Mouse (Mus musculus) embryonic stem cell, embryonic (primary cell): ENCODE measurements around the gene Dlgap1.

ENCODE experiments used
- CTCF ChIA-PET, 4 experiments: fragments of 300-600 bp in 2 of 4; fragments of 350-600 bp in 2 of 4; sonication (Branson Sonifier 250); formaldehyde crosslinking; loops; one replicate each; lab custom pipeline; 2022; ENCODE audit warnings: inconsistent platforms in 2 of 4; lab: Charles Lee
- POLR2A ChIA-PET, 4 experiments: fragments of 300-600 bp in 2 of 4; fragments of 350-600 bp in 2 of 4; sonication (Branson Sonifier 250); formaldehyde crosslinking; loops; one replicate each; lab custom pipeline; 2022; ENCODE audit warnings: antibody characterized with exemption in 4 of 4, inconsistent platforms in 1 of 4; lab: Charles Lee

The Dlgap1 gene

GRCm38 (mm10) chr17:69969021-69969815 lies at the start of gene Dlgap1:
Dlgap1 (plus strand) TSS chr17:69969073.
- CTCF ChIA-PET = no interaction called here
- POLR2A ChIA-PET = no interaction called here

- CTCF ChIA-PET = no interaction called here
- POLR2A ChIA-PET = no interaction called here
These were observed 13.9 kb upstream of the Dlgap1 start for GRCm38 (mm10) chr17:69954936-69955335.

- CTCF ChIA-PET = no interaction called here
- POLR2A ChIA-PET = no interaction called here
These were observed 1.2 kb downstream of the Dlgap1 start for GRCm38 (mm10) chr17:69969816-69970750.

DNA sequence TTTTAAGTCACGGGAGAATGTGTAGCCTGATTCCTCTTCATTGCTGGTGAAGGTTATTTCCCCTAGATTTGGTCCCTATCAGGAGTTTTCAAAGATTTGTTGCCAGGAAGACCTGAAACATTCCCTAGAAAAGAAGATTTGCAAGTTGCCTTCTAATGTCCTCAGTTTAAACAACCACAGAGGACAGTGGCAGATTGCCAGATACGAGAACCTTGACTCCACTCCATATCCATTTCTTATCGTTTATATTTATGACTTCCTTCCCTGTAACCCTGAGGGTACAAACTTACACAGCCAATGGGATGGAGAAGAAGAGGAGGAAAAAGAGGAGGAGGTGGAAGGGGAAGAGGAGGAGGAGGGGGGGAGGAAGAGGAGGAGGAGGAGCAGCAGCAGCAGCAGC lies 4.2 kb downstream of the Dlgap1 start:
- ChIA-PET POLR2A (no interaction called here), CTCF (no interaction called here)

DNA sequence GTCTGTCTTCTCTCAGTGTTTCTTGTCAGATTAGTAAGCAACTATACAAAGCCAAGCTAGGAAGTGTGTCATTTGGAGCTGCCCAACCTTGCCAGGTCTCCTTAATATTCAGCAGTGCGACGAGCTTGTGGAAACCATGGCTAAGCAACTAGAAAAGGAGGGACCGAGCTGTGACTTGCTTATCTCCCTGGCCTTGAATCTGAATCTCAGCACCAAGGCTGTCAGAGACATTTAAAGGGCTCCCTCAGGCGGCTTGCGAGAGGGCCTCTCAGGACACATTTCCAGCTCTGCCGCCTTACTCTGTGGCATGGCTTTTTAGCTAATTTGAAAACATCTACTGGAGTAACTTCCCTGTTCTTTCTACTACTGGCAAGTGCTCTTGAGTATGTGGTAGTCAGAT lies 5.1 kb downstream of the Dlgap1 start:
- ChIA-PET POLR2A (no interaction called here), CTCF (no interaction called here)

DNA sequence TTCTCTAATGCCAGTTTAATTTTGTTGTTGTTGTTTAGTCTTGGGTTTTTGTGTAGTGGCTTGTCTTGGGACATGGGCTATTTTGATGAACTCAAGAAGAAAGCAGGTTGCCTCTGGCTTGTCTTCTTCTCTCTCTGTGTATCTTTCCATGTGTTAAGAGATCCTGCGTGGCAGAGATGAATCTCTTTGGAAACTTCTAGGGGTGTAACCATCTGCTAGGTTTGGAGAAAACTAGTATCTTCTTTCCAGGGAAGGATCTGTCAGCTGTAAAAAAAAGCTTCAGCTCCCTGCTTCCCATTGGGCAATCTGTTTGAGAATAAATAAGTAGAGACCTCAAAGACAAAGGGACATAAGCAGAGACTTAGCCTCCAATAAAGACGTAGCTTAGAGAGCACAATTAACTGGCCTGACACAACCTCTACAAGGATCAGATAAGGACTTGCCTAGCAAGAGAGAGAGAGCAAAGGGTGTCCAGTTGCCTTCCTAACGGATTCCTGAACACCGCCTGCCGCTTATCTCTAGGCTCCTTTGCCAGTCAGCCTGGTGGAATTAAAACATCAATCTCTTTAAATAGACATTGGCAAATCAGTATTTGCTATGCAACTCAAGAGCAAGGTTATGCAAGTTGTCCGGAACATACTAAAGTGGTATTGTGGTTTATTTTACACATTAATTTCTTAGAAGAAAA lies 13.5 kb downstream of the Dlgap1 start:
- ChIA-PET CTCF (no interaction called here), POLR2A (no interaction called here)

DNA sequence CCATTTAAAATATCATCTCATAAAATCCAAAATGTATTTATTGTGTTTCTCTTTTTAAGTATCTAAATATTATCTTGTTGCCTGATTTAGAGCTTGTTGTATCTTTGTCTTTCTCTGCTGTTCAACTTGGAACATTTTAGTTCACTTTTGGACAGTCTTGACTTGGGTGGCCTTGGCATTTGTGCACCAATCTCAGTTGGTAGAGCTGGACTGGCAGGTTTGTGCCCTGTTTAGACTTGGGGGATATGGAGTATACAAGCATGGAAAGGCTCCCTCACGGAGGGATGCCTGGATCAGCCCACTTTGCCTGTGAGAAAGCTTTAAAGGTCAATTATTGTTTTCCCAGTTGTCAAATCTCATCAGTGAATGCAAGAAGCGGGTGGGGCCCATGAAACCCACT lies 27.5 kb downstream of the Dlgap1 start:
- POLR2A ChIA-PET = interaction anchor here in 1 of 4 experiments (1.4 kb wide), 1 partner anchor 45 kb away, joined by 3 read pairs; no protein-coding TSS in a partner anchor
- CTCF ChIA-PET = no interaction called here

- CTCF ChIA-PET = interaction anchor here in 1 of 4 experiments (0.6 kb wide), 1 partner anchor 14 kb away, joined by 4 read pairs; no protein-coding TSS in a partner anchor
- POLR2A ChIA-PET = no interaction called here
These were observed 33.2 kb downstream of the Dlgap1 start for GRCm38 (mm10) chr17:70002026-70002425.

GRCm38 (mm10) chr17:70004628-70005027 lies 35.8 kb downstream of the Dlgap1 start:
- CTCF ChIA-PET = no interaction called here

GRCm38 (mm10) chr17:70007607-70008006 lies 38.7 kb downstream of the Dlgap1 start:
- ChIA-PET POLR2A (no interaction called here), CTCF (no interaction called here)

More at GRCm38 (mm10) chr17:70004628-70005027, 35.8 kb downstream of the Dlgap1 start:
- POLR2A ChIA-PET = no interaction called here

GRCm38 (mm10) chr17:70016511-70016910 lies 47.6 kb downstream of the Dlgap1 start:
- ChIA-PET CTCF (interaction anchor here in 1 of 4 experiments (0.6 kb wide), 1 partner anchor 14 kb away, joined by 4 read pairs; no protein-coding TSS in a partner anchor), POLR2A (no interaction called here)

DNA sequence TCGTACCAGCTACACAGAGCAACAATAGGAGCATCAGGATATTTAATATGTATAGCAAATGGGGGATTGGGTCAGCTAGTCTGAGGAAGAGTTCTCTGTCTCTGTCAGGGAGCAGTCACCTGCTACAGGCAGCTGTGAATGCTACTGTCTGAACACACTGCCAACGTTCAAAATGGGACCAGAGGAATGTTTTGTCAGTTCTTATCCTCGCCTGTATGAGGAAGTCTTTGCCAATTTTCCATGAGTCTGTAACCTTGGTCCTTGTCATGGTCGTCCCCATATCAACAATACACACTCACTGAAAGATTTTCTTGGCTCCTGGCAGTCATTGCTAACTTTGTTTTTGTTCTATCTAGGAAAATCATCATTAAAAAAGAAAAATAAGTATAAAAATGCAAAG lies 51.5 kb downstream of the Dlgap1 start:
- ChIA-PET CTCF (no interaction called here), POLR2A (interaction anchor here in 1 of 4 experiments (0.6 kb wide), 1 partner anchor 208 kb away, joined by 4 read pairs; no protein-coding TSS in a partner anchor)

DNA sequence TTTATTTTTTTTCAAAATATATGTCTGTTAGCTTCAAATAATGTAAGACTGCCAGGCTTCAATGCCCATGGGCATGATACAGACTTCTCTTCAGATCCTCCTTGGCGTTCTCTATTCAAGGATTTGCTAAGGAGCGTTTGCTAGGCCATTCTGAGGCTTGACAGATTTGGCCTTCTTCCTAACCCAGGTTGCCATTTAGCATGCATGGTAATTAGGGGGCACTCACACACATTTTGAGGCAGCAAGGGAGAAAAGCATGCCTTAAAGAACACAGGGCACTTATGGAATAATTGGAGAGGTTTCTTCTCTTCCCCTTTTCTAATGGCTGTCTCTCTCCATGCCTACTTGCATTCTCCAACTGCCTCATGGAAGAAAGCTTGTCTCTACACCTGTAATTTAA lies 53.7 kb downstream of the Dlgap1 start:
- ChIA-PET CTCF (interaction anchor here in 1 of 4 experiments (0.8 kb wide), 1 partner anchor 260 kb away, joined by 3 read pairs; no protein-coding TSS in a partner anchor), POLR2A (interaction anchor here in 1 of 4 experiments (0.6 kb wide), 1 partner anchor 360 kb away, joined by 3 read pairs; no protein-coding TSS in a partner anchor)

DNA sequence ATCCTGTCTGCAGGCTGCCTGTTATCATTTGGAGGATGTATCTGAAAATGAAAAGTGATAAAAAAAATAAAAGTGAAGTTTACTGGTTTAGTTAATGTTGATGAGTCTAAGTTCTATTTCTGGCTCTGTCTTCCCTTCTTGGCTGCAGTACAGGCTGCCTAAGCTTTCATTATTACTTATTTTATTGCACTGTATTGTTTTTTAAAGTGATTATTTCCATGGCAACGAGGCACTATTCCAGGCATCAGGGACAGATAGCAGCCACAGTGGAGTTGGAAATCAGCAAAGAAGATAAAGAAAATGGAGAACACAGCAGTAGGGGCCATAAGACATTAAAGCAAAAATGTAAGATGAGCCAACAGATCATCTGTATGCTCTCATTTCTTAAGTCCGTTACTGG lies 66.0 kb downstream of the Dlgap1 start:
- CTCF ChIA-PET = no interaction called here

DNA sequence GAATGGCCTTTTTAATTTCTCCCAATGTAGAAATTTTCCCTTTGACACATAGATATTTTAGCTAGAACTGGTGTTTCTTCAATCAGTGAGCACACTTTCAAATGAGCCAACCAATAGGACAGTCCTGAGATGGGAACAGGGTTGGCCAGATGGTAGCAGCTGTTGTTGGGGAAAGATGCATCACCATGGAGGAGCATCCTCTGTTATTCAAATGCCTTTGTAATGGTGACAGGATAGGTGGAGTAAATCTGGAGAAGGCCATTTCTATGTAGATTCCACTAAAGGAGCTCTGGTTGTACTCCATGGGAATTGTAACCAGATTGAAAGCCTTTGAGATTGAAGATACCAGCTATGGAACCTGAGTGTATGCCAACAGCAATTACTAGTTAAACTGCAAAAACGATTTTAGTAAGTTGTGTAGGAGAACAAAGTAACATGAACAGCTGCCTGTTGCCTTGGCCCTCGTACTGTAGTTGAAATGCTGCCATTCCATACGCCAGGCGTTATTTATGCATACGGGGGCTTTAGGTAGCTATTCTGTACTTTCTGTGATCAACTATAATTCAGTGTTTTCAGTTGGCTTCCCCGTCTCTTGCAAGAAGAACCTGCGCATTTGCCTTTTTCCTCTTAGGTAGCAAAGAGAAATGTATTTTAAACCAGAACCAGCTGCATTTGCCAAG lies 72.0 kb downstream of the Dlgap1 start:
- POLR2A ChIA-PET = interaction anchor here in 3 of 4 experiments (0.6 to 1.0 kb wide), 5 partner anchors 44 to 708 kb away, joined by 3 to 4 read pairs (median 3); no protein-coding TSS in a partner anchor
- CTCF ChIA-PET = interaction anchor here in 2 of 4 experiments (0.6 to 1.2 kb wide), 3 partner anchors 27 to 935 kb away, joined by 3 to 6 read pairs (median 4); no protein-coding TSS in a partner anchor

More for the DNA sequence above, 66.0 kb downstream of the Dlgap1 start:
- POLR2A ChIA-PET = interaction anchor here in 1 of 4 experiments (0.6 kb wide), 1 partner anchor 550 kb away, joined by 3 read pairs; no protein-coding TSS in a partner anchor

- CTCF ChIA-PET = interaction anchor here in 3 of 4 experiments (0.5 to 0.8 kb wide), 3 partner anchors 13 to 143 kb away, joined by 3 read pairs; no protein-coding TSS in a partner anchor
- POLR2A ChIA-PET = no interaction called here
These were observed 99.4 kb downstream of the Dlgap1 start for GRCm38 (mm10) chr17:70068281-70068680.

DNA sequence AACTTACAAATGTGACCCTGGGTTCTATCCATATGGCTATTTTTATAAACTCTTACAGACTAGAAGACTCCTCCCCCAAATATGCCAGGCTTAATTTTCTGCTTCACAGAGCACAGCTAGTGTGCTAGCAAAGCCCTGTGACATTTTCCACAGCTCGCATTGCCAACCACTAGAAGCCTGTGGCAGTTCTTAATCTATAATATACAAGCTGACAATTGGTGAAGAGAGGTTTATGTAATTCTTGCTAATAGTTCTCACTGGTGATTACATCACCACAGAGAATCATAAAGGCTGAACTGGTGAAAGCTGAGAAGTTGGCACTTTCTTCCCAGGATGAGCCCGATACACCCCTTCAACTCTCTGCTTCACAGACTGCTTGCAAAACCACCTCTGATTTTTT lies 103.2 kb downstream of the Dlgap1 start:
- ChIA-PET CTCF (no interaction called here), POLR2A (no interaction called here)

DNA sequence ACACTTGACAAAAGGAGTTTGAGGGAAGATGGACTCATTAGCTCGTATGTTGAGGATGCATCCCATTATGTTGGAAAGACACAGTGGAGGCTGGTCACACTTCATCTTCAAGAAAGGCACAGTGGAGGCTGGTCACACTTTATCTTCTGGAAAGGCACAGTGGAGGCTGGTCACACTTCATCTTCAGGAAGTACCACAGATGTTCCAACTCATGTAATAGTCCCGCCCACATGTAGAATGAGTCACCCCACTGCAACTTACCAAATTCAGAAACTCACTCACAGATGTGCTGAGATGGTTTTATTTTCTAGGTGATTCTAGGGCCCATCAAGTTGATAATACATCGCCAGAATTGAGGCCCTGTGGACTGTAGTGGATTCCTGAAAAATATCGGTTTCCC lies 119.3 kb downstream of the Dlgap1 start:
- CTCF ChIA-PET = no interaction called here
- POLR2A ChIA-PET = interaction anchor here in 1 of 4 experiments (0.6 kb wide), 1 partner anchor 1080 kb away, joined by 3 read pairs; no protein-coding TSS in a partner anchor
